Mouse (Mus musculus) ES-Bruce4 (cell line): ENCODE data around the gene Sp9. TPM values are rescaled to one million over a fixed set of nuclear protein-coding genes. Genes with fewer than 3 reads are reported as not detected.

Source experiments
- H3K27ac ChIP-seq: 2 replicates; pipeline ENCODE4 v1.5.1; 2012; ENCODE audit warnings: low read length, inconsistent platforms; ENCODE audit not compliant: insufficient read depth
- H3K27me3 ChIP-seq: 2 replicates; pipeline ENCODE4 v1.6.1; 2012; ENCODE audit warnings: mild to moderate bottlenecking, low read length, inconsistent platforms; ENCODE audit not compliant: control insufficient read depth, poor library complexity, insufficient read depth, severe bottlenecking
- H3K36me3 ChIP-seq: 2 replicates; pipeline ENCODE4 v1.6.1; 2012; ENCODE audit warnings: inconsistent platforms, mild to moderate bottlenecking, low read length, moderate library complexity; ENCODE audit not compliant: control insufficient read depth, poor library complexity, insufficient read depth, severe bottlenecking
- H3K4me1 ChIP-seq: one replicate; pipeline ENCODE4 v1.8.1; 2011; ENCODE audit warnings: low read length; ENCODE audit not compliant: control insufficient read depth, insufficient read depth
- H3K4me3 ChIP-seq: 2 replicates; pipeline ENCODE4 v1.5.1; 2011; ENCODE audit warnings: low read depth, mild to moderate bottlenecking, low read length
- H3K9ac ChIP-seq: 2 replicates; pipeline ENCODE4 v1.6.1; 2012; ENCODE audit warnings: low read depth, mild to moderate bottlenecking, inconsistent platforms; ENCODE audit not compliant: poor library complexity, severe bottlenecking
- H3K9me3 ChIP-seq: replicated peaks from 2 replicates; pipeline ENCODE4 v1.6.1; 2012; ENCODE audit warnings: mild to moderate bottlenecking, low read length, inconsistent platforms; ENCODE audit not compliant: control insufficient read depth, poor library complexity, insufficient read depth, severe bottlenecking
- CTCF ChIP-seq: IDR thresholded peaks from one replicate; pipeline ENCODE4 v1.8.1; 2011; ENCODE audit warnings: low read depth, low read length
- EP300 ChIP-seq: IDR thresholded peaks from 2 replicates; pipeline ENCODE4 v1.6.1; 2011; ENCODE audit warnings: low read depth, low read length; ENCODE audit not compliant: insufficient read depth
- POLR2A ChIP-seq: IDR thresholded peaks from one replicate; pipeline ENCODE4 v1.8.1; 2011; ENCODE audit warnings: low read length; ENCODE audit not compliant: insufficient read depth
- polyA plus RNA-seq: library from polyadenylated mRNA; stranded (reverse); fragments of >200 nt; gene quantifications from 2 replicates; pipeline ENCODE4 v1.2.4, GENCODE M21; 2011; ENCODE audit warnings: low read depth; ENCODE audit not compliant: missing spikeins, insufficient read depth, insufficient read length

Gene Sp9
- polyA plus RNA-seq, 1 experiment, result not detected

- Histone ChIP-seq H3K27me3 (no peaks in the 10 kb centered on the region), H3K4me3 (no peak overlapping the region), H3K9ac (no peak overlapping the region), H3K9me3 (no peaks in the 10 kb centered on the region), H3K27ac (no peak overlapping the region), H3K36me3 (peaks cover 4% of the 10 kb centered on the region; the same call in 1 of the 2 replicates), H3K4me1 (no peaks in the 10 kb centered on the region)
- no peak for TF ChIP-seq CTCF
- no peak for TF ChIP-seq POLR2A
- no peak for TF ChIP-seq EP300
Measured at GRCm38 (mm10) chr2:73314311-73314710, 42.6 kb downstream of the Sp9 start.

GRCm38 (mm10) chr2:73317426-73317825 lies 45.7 kb downstream of the Sp9 start:
- TF ChIP-seq CTCF (no peak), EP300 (no peak), POLR2A (no peak)
- H3K4me1 ChIP-seq, result peaks cover under 1% of the 10 kb centered on the region
- no peak overlapping the region for H3K27ac ChIP-seq
- peaks cover 4% of the 10 kb centered on the region; the same call in 1 of the 2 replicates for H3K36me3 ChIP-seq
- H3K9me3 ChIP-seq, result no peaks in the 10 kb centered on the region
- H3K4me3 ChIP-seq, result no peak overlapping the region
- H3K9ac ChIP-seq, result no peak overlapping the region
- H3K27me3 ChIP-seq, result no peaks in the 10 kb centered on the region

GRCm38 (mm10) chr2:73319218-73319617 lies 47.5 kb downstream of the Sp9 start:
- Histone ChIP-seq H3K9me3 (no peaks in the 10 kb centered on the region), H3K27ac (no peak overlapping the region), H3K4me1 (peaks cover 2% of the 10 kb centered on the region), H3K4me3 (no peak overlapping the region), H3K9ac (no peak overlapping the region), H3K27me3 (no peaks in the 10 kb centered on the region), H3K36me3 (peaks cover 4% of the 10 kb centered on the region; the same call in 1 of the 2 replicates)
- TF ChIP-seq CTCF (no peak), EP300 (no peak), POLR2A (no peak)

- no peak overlapping the region for H3K9ac ChIP-seq
Measured at GRCm38 (mm10) chr2:73322991-73323390, 51.3 kb downstream of the Sp9 start.

GRCm38 (mm10) chr2:73325871-73326270 lies 54.1 kb downstream of the Sp9 start:
- Histone ChIP-seq H3K27me3 (no peaks in the 10 kb centered on the region), H3K36me3 (no peaks in the 10 kb centered on the region), H3K9me3 (no peaks in the 10 kb centered on the region), H3K4me1 (peaks cover 2% of the 10 kb centered on the region), H3K4me3 (no peak overlapping the region), H3K9ac (no peak overlapping the region), H3K27ac (no peak overlapping the region)
- TF ChIP-seq CTCF (no peak), EP300 (no peak), POLR2A (no peak)

More at GRCm38 (mm10) chr2:73322991-73323390, 51.3 kb downstream of the Sp9 start:
- no peaks in the 10 kb centered on the region for H3K27me3 ChIP-seq
- no peak overlapping the region for H3K27ac ChIP-seq
- H3K9me3 ChIP-seq, result no peaks in the 10 kb centered on the region
- peaks cover 4% of the 10 kb centered on the region; the same call in 1 of the 2 replicates for H3K36me3 ChIP-seq
- peaks cover 2% of the 10 kb centered on the region for H3K4me1 ChIP-seq
- no peak overlapping the region for H3K4me3 ChIP-seq
- TF ChIP-seq CTCF (no peak), EP300 (no peak), POLR2A (no peak)

Other genes starting within 250 kb of the Sp9 start
- 186 and 205 TPM in 2 replicates for gene Ola1, start 53.0 kb upstream of the Sp9 start, polyA plus RNA-seq
- gene Scrn3, start 40.7 kb downstream of the Sp9 start, polyA plus RNA-seq, result 33.5 and 33.8 TPM in 2 replicates
- 18.4 and 20.9 TPM in 2 replicates for gene Cir1, start 40.8 kb downstream of the Sp9 start, polyA plus RNA-seq
- gene Gpr155, start 114.6 kb downstream of the Sp9 start, polyA plus RNA-seq, result 1.1 and 1.8 TPM in 2 replicates